Mouse (Mus musculus) right cerebral cortex, postnatal 25 days (tissue): ENCODE results near the gene Prkg1.

Experiments used
- DNase-seq: peaks from one replicate; pipeline ENCODE4 v3.0.0; 2022

Prkg1 gene

GRCm38 (mm10) chr19:31616830-31617229, 148.0 kb downstream of the Prkg1 start:
- DNase-seq = no peak

DNA sequence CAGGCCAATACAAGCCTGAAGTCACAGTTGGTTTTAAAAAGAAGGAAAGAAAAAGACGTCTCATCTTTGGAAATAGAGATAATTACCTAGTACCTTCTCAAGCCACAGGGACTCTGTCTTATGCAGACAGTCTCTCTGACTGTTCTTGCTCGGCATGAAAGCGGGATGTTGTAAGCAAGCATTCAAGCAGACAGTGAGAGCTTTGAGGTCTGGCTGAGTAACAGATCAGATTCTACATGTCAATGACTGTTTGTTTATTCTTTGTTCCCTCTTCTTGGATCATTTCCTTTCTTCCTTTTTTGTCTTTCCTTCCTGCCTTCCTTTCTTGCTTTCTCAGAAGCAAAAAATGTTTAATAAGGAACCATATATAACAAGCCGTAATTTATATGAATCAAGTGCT, 148.7 kb downstream of the Prkg1 start:
- DNase-seq = no peak

- no peak for DNase-seq
Observed at GRCm38 (mm10) chr19:31613146-31613545, 151.7 kb downstream of the Prkg1 start.

- DNase-seq = no peak
Observed at GRCm38 (mm10) chr19:31602578-31602977, 162.3 kb downstream of the Prkg1 start.

- DNase-seq = no peak
Observed at GRCm38 (mm10) chr19:31594011-31594410, 170.8 kb downstream of the Prkg1 start.

GRCm38 (mm10) chr19:31590701-31591100, 174.1 kb downstream of the Prkg1 start:
- no peak for DNase-seq

- no peak for DNase-seq
Observed at GRCm38 (mm10) chr19:31577092-31577491, 187.7 kb downstream of the Prkg1 start.

GRCm38 (mm10) chr19:31564329-31564728, 200.5 kb downstream of the Prkg1 start:
- peak; percentile 9 for DNase-seq

- DNase-seq = no peak
Observed at GRCm38 (mm10) chr19:31546063-31546462, 218.8 kb downstream of the Prkg1 start.

GRCm38 (mm10) chr19:31531249-31531740, 233.5 kb downstream of the Prkg1 start:
- no peak for DNase-seq

DNA sequence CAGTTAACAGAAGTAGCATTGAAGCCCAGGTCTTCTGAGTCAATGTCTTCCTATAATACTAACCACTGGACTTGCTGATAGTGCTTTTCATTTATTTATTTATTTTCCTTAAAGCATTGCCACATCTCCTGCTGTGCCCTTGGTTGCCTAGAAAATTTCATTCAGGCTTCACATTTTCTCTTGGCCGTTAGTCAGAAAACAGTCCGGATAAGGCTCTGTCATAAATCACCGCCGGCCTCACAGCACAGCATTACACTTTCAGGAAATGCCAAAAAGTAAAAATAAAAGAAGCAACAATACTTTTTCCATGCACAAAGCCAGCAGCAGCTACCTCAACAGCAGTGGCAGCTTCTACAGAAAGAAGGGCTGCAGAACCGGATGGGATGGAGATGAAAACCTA, 234.2 kb downstream of the Prkg1 start:
- DNase-seq = no peak

DNA sequence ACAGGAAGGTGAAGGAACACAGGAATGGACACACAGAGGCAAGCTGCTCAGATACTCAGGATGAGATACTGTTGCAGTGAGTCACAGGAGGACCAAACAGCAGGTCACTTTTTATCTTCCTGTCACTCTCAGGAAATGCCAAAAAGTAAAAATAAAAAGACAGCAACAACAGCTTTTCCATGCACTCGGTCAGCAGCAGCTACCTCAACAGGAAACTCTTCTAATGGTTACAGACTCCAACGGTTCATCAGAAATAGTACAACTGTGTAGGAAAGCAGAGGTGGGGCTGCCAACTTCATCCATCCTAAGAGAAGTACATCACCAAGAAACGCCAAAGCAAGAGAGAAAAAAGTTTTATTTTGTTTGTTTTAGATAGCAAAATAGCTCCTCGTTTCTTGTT, 234.9 kb downstream of the Prkg1 start:
- no peak for DNase-seq

DNA sequence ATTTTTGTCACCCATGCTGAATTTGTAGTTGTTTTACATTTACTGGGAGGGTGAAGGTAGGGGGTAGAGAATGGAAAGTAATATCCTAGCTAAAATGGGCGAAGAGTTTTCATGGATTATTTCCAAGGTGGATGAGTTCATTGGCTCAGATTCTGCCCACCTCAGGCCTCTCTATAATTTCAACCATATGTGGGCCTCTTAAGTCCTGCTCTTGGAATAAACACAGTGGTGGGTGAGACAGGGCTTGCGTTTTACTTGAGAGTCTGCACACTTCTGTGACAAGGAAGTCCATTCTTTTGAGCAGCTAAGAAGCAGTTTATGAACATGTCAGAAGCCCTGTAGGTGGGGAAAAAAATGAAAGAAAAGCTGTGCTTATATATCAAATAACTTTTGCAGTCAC, 250.3 kb downstream of the Prkg1 start:
- no peak for DNase-seq

- no peak for DNase-seq
Observed at GRCm38 (mm10) chr19:31507831-31508230, 257.0 kb downstream of the Prkg1 start.

- no peak for DNase-seq
Observed at GRCm38 (mm10) chr19:31506296-31506695, 258.5 kb downstream of the Prkg1 start.

- DNase-seq = no peak
Observed at GRCm38 (mm10) chr19:31505041-31505440, 259.8 kb downstream of the Prkg1 start.

DNA sequence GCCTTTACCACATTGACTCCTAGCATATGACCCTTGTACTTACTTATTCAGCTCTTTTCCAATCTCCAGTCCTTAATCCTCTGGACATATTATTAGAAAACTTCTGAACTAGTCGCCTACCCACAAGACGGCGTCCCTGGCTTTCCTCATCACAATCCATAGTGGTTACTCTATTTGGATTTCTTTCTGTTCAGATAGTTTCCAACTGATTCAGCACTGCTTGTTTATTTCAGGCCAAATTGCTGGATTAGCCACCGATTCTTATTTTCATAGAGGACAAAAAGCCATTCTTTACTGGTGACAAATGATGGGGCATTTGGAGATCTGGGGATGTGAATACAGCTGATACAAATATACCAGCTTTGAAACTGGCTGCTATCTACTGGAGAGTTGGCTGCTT, 267.4 kb downstream of the Prkg1 start:
- DNase-seq = no peak

DNA sequence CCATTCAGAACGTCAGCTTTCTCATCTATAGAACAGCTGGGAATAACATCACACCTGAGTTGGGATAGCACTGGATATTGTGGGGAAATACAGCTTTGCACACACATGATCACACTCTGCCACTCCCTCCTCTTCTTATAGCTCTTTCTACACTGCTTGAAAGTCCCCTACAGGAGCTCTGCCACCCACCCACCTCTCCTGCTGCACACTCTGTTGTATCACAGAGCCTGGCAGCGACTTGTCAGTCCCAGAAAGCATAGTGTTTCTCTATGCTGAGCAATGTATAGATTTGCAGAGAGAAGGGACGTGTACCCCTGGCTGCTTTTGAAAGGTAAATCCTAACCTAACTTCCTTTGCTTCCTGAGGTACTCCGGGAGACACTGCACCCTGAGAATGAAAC, 275.2 kb downstream of the Prkg1 start:
- no peak for DNase-seq

DNA sequence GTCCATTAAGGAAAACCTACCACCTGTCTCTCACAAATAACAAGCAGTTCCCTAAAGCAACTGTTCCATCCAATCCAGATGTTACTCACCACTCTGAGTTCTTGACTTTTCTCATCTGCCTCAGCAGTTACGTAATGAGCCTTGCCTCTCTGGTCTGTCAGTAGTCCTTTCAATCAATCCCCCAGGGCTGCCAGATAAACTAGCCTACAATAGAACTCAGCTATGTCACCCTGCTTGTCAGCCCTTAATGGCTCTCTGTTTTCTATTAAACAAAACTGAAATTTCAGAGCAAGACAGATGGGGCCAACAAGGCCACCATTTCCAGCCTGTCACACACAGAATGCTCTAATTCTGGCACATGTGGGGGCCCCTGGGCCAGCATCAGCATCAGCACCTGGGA, 293.1 kb downstream of the Prkg1 start:
- no peak for DNase-seq

DNA sequence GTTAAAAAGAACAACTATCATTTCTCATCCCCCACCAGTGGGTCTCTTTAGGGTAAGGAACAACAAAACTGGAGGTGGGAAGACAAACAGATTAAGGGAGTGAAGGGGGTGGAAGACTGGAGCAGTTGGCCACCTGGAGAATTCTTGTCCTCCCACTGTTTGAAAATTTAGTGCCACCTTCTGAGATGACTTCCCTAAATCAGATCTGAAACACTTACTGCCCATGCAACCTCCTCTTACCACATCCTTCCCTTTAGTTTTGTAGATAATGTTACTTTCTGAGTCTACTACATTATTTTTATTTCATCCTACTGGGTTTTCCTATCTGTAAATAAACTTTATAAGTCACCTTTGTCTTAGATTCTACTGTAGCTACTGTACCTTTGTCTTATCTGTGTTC, 304.6 kb downstream of the Prkg1 start:
- no peak for DNase-seq

DNA sequence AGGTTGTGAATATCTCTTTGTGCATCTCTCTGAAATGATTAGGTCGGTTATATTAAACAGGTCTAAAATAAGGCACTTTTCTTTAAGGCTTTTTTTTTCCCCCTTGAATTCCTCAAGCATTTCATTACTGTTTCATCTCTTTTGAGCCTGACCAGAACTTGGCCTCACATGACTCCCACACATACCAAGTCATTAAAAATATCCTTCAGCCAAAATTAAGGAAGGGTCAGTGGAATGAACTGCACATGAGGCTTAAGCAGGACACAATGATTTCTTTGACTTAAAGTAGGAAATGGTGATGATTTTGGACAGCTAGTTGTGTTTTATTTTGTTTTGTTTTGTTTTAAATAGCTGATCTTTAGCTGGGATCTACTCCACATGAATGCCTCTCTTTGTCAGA, 320.7 kb downstream of the Prkg1 start:
- no peak for DNase-seq

- no peak for DNase-seq
Observed at GRCm38 (mm10) chr19:31442311-31442710, 322.5 kb downstream of the Prkg1 start.

DNA sequence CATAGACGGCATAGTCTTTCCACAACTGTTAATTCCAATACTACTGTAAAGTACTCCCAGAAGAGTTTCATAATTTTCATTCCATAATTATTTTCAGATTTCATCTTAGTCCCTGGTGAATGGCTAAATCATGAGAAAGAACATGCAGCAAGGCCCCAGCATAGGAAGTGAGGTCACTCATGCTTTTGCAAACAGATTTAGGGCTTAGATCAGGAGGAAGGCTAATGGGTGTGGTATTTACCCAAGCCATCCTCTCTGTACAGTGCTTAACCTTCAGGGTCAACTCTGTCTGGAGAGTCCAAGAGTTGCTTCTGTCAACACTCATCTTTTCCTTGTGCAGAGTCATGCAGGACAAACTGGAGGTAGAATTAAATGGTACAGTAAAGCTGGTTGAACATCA, 331.4 kb downstream of the Prkg1 start:
- DNase-seq = no peak

GRCm38 (mm10) chr19:31431411-31431810, 333.4 kb downstream of the Prkg1 start:
- DNase-seq = no peak

GRCm38 (mm10) chr19:31426142-31426541, 338.7 kb downstream of the Prkg1 start:
- DNase-seq = no peak

- DNase-seq = no peak
Observed at GRCm38 (mm10) chr19:31425199-31425598, 339.6 kb downstream of the Prkg1 start.
